Mouse (Mus musculus) urinary bladder, postnatal 10 days (tissue): ENCODE data around the gene Cks1brt.
"Not testable (repeated sequence)": the region's sequence is repeated elsewhere in the genome, so short reads cannot be mapped to it uniquely, and the experiment has no call there.

Experiments used
- DNase-seq: peaks from one replicate; pipeline ENCODE4 v3.0.0; 2022; ENCODE audit warnings: low spot score

Cks1brt gene

GRCm38 (mm10) chr8:85151624-85152023 lies at the start of gene Cks1brt:
TSS of gene Cks1brt (plus strand) at chr8:85151924.
- no peak for DNase-seq

GRCm38 (mm10) chr8:85113241-85113640 lies 38.5 kb upstream of the Cks1brt start:
- DNase-seq: no peak

- no peak for DNase-seq
Observed at GRCm38 (mm10) chr8:85115501-85115900, 36.2 kb upstream of the Cks1brt start.

GRCm38 (mm10) chr8:85116984-85117383 lies 34.7 kb upstream of the Cks1brt start:
- DNase-seq: no peak

GRCm38 (mm10) chr8:85119052-85119981 lies 32.4 kb upstream of the Cks1brt start:
- no peak for DNase-seq

GRCm38 (mm10) chr8:85120251-85120650 lies 31.5 kb upstream of the Cks1brt start:
- DNase-seq: not testable (repeated sequence)

- DNase-seq: no peak
Observed at GRCm38 (mm10) chr8:85122995-85123394, 28.7 kb upstream of the Cks1brt start, which contains the start of gene Zfp791. TSS of gene Zfp791 (minus strand) at chr8:85123095.

GRCm38 (mm10) chr8:85123691-85124090 lies 28.0 kb upstream of the Cks1brt start:
- no peak for DNase-seq

DNA sequence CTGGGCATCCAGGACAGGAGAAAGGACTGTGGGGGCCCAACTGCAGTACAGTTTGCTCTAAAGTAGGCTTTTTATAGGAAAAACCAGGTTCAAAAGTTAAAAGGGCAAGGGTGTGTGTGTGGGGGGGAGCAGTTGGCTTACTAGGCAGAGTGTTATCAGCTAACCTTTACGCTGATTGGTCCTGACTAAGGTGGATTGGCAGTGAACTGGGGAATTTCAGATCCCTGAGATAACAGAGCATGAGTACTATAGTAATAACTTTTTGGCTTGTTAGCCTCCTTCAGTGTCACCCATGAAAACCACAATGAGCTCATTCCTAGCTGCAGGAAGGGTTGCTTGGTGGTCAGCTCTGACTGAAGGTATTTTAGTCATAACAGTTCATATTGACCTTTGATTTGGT lies 19.4 kb upstream of the Cks1brt start:
- DNase-seq: no peak

DNA sequence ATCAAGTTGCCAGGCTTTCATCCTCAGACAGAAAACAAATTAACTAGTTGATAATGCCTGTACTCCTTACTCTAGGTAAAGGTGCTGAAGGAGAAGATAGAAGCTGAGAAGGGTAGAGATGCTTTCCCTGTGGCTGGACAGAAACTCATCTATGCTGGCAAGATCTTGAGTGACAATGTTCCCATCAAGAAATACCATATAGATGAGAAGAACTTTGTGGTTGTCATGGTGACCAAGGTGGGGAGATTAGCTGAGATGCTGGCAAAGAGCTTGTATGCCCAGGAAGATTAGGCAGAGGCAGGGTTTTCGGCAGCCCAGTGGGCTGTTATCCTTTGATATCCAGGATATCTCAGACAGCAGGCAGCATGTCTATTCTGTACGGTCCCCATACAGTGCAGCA lies 16.0 kb upstream of the Cks1brt start:
- not testable (repeated sequence) for DNase-seq

- DNase-seq: no peak
Observed at GRCm38 (mm10) chr8:85142516-85142915, 9.2 kb upstream of the Cks1brt start.

GRCm38 (mm10) chr8:85171291-85171690 lies 19.6 kb downstream of the Cks1brt start:
- no peak for DNase-seq

GRCm38 (mm10) chr8:85175892-85176291 lies 24.2 kb downstream of the Cks1brt start:
- DNase-seq: no peak

GRCm38 (mm10) chr8:85192346-85192745 lies 40.6 kb downstream of the Cks1brt start:
- no peak for DNase-seq

DNA sequence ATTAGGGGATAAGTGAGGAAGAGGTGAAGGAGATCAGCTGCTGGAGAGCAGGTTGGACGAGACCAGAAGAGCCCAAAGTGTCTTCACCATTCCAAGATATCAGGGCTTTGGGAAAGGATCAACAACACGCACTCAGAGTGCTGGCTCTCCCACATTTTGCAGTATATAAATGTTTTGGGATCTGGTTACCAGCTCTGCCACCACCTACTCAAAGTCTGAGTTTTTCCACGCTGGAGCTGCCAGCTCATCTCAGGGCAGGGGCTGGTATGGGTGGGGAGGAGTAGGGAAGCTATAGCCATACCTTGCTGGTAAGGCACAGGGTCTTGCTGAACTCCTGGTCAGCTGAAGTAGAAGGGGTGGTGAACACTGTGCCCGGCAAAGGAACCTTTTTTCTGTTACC lies 68.5 kb downstream of the Cks1brt start:
- DNase-seq: no peak

DNA sequence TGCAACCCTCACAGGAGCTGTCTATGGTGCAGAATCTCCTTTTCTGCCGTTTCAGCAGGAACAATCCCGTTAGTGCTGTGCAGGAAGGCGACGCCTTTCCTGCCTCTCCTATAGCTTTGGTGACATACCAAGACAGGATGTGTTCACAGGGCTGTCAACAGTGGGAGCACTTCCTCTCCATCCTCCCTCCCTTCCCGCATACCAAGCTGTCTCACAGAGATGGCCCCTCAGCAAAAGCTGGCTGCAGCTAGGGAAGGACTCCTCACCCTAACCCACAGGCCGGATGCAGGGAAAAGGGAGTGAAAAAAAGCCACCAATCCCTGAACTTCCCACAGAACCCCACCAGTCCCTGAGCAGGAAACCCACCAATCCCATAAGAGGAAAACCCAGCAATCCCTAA lies 69.3 kb downstream of the Cks1brt start:
- DNase-seq: no peak
